Mouse (Mus musculus) adrenal gland (tissue): ENCODE measurements at regions not wholly inside any gene's neighbourhood (a gene's known extent, or its start where the extent isn't known, plus 50 kb on each side); places are given as distances from the start of the nearest gene placed in this dataset.
"Not testable (repeated sequence)": the region's sequence is repeated elsewhere in the genome, so short reads cannot be mapped to it uniquely, and the experiment has no call there.

Source experiments
- intact Hi-C: fragments of 180-260 bp; cut with DNase I; formaldehyde crosslinking; loops from one replicate; pipeline ENCODE4 v1.15.1; 2025

- intact Hi-C loops = no loop called here
These were observed 1342.7 kb upstream of the A1bg start for GRCm38 (mm10) chr15:62265484-62265937.

GRCm38 (mm10) chr15:62264966-62265365, 1342.2 kb upstream of the A1bg start:
- intact Hi-C loops = no loop called here

GRCm38 (mm10) chr15:62264183-62264582, 1341.4 kb upstream of the A1bg start:
- intact Hi-C loops = no loop called here

GRCm38 (mm10) chr15:62262487-62262886, 1339.7 kb upstream of the A1bg start:
- intact Hi-C loops = no loop called here

- intact Hi-C loops = no loop called here
These were observed 1338.7 kb upstream of the A1bg start for GRCm38 (mm10) chr15:62261520-62261919.

GRCm38 (mm10) chr15:62258611-62259010, 1335.8 kb upstream of the A1bg start:
- intact Hi-C loops = no loop called here

- intact Hi-C loops = no loop called here
These were observed 1335.1 kb upstream of the A1bg start for GRCm38 (mm10) chr15:62257955-62258354.

GRCm38 (mm10) chr15:62257110-62257667, 1334.4 kb upstream of the A1bg start:
- intact Hi-C loops = no loop called here

- intact Hi-C loops = no loop called here
These were observed 1332.8 kb upstream of the A1bg start for GRCm38 (mm10) chr15:62255571-62255970.

GRCm38 (mm10) chr15:62253724-62254123, 1330.9 kb upstream of the A1bg start:
- intact Hi-C loops = no loop called here

GRCm38 (mm10) chr15:62252078-62252833, 1329.4 kb upstream of the A1bg start:
- intact Hi-C loops = not testable (repeated sequence)

GRCm38 (mm10) chr15:62249436-62249835, 1326.6 kb upstream of the A1bg start:
- intact Hi-C loops = no loop called here

- intact Hi-C loops = no loop called here
These were observed 1323.8 kb upstream of the A1bg start for GRCm38 (mm10) chr15:62246561-62247079.

- intact Hi-C loops = no loop called here
These were observed 1322.4 kb upstream of the A1bg start for GRCm38 (mm10) chr15:62245237-62245636.

- intact Hi-C loops = no loop called here
These were observed 1322.0 kb upstream of the A1bg start for GRCm38 (mm10) chr15:62244819-62245218.

- intact Hi-C loops = no loop called here
These were observed 1317.2 kb upstream of the A1bg start for GRCm38 (mm10) chr15:62240031-62240430.

GRCm38 (mm10) chr15:62238503-62239045, 1315.8 kb upstream of the A1bg start:
- intact Hi-C loops = no loop called here

- intact Hi-C loops = no loop called here
These were observed 1313.2 kb upstream of the A1bg start for GRCm38 (mm10) chr15:62236056-62236455.

- intact Hi-C loops = no loop called here
These were observed 1311.5 kb upstream of the A1bg start for GRCm38 (mm10) chr15:62234182-62234760.

- intact Hi-C loops = no loop called here
These were observed 1310.3 kb upstream of the A1bg start for GRCm38 (mm10) chr15:62233154-62233553.

GRCm38 (mm10) chr15:62231709-62232108, 1308.9 kb upstream of the A1bg start:
- intact Hi-C loops = no loop called here

GRCm38 (mm10) chr15:62230773-62231172, 1308.0 kb upstream of the A1bg start:
- intact Hi-C loops = no loop called here
